Mouse (Mus musculus) WW6 (cell line): Measurements from ENCODE around the gene Cox19.

Experiments
- DNase-seq: peaks from one replicate; pipeline ENCODE4 v3.0.0-alpha.2; 2013; ENCODE audit warnings: low read depth, low spot score

Gene Cox19

GRCm38 (mm10) chr5:139294089-139294488 is 57.1 kb downstream of the Cox19 start:
- DNase-seq = no peak

- DNase-seq = no peak
These were observed 59.2 kb downstream of the Cox19 start for GRCm38 (mm10) chr5:139291811-139292560.

DNA sequence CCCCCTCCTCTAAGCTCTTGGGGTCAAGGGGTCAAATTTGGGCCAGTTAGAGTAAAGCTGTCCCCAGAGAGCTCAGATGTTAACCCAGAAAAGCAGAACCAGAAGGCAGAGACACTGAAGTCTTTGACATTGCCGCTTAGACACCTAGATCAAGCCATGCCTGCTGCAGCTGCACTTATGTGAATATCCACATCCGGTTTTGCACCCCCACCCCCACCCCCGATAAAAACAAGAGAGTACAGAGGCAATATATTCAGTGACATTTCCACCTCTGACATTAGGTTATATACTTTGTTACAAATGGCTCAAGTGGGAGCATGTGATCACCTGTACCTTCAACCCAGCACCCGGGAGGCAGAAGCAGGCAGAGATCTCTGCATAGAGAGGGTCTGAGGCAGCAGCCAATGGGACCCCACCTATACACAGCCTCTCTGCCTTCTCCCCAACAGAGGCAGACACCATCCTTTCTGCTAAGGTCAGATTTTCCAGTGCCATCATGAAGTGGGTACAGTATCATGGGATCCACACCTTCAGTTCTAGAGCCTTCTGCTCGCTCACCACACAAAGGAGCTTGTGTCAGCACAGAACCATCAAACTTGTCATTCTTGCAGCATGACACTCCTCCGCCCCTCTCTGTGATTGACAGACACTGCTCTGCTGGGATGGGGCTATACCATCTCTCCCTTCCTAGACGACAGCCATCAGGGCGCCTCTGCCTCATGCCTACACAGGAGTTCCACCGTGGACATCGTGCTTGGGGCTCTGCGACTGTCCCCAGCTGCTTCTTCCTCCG is 60.6 kb downstream of the Cox19 start:
- DNase-seq = no peak

DNA sequence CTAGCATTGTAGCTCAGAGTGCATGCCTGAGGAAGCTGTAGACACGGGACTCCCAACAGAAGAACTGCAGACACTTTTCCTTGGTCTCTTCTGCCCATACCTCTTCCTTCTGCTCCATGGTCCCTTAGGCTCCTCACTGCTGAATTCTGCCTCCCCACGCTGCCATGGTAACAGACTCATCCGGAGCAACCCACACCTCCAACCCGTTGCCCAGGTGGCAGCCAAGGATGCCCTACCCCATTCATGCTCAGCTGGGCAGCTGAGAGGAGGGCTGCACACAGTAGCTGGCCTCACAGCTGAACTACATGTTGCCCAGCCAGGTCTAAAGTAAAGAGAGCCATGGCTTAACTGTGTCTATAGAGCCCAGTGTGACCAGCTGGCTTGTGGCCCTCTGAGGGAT is 62.6 kb downstream of the Cox19 start:
- DNase-seq = no peak

GRCm38 (mm10) chr5:139287787-139288186 is 63.4 kb downstream of the Cox19 start:
- DNase-seq = no peak

DNA sequence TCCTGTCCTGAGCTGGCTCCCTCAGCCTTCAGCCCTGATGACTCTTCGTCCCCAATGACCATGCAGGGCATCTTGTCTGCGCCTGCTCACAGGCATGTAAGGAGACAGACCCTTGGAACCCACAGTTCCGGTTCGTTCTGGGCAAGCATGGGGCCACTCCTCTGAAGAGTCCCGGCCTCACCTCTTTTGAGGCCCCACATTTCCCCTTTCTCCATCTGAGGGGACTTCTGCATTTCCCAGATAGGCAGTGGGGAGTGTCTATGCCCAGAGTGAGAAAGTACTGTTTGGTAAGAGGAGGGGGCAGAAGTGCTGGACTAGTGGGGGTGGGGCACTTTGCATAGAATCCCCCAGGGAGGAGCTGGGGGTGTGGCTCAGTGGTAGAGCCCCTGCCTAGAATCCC is 64.1 kb downstream of the Cox19 start:
- DNase-seq = no peak
